10 mouse cellular contexts compared by ENCODE assay signal in the genomic region with DNA sequence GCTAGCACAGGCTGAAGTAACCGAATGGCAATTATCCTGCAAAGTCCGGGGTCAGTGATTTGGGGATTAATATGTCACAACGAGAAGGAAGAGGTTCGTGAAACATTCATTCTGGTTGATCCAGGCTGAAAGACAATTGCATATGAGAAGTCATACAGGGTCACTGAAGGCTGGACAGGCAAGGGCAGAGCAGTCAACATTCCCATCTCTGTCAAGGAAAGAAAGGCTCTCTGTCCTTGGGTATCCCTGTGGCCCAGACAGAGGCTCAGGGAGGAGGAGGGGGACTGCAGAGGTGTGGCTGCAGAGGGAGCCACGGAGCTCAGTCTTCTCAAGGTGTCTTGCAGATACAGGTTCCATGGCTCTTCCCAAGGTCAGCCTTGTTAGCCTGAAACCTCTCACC.
DNase-seq lines count a peak whose midpoint lies in the region; ATAC-seq and TF ChIP-seq lines count a peak whose summit lies in the region.
"Had no signal": no experiment of that assay in that cellular context is flagged by ENCODE, and none has a peak within 500 bp of the region (broad histone marks: within the 10 kb centered on the region; RNA-seq: fewer than 3 reads in every experiment).

No protein-coding gene starts in this region.

- WGBS in forebrain, embryonic 13.5 days = 34% methylated on average over 5 of the region's 5 CpGs
- 27% methylated on average over 5 of the region's 5 CpGs for WGBS in intestine, embryonic 16.5 days
- 30% methylated on average over 5 of the region's 5 CpGs for WGBS in midbrain, embryonic 14.5 days

- no peak overlapping the region for H3K4me3 ChIP-seq in layer of hippocampus, adult 2 months
- no peak overlapping the region for H3K4me3 ChIP-seq in forebrain, embryonic 13.5 days
- H3K4me3 ChIP-seq in intestine, embryonic 16.5 days (ENCODE audit: low read length) = no peak overlapping the region
- H3K4me3 ChIP-seq in midbrain, embryonic 14.5 days (replicated peaks; ENCODE audit: low read depth, low read length) = no peak overlapping the region

- H3K9ac ChIP-seq in forebrain, embryonic 13.5 days = no peak overlapping the region
- 0 out of 2 replicates have a peak overlapping the region, but pooled peaks have one; percentile 24 for H3K9ac ChIP-seq in intestine, embryonic 16.5 days (ENCODE audit: low read depth, low read length)
- H3K9ac ChIP-seq in midbrain, embryonic 14.5 days (replicated peaks; ENCODE audit: low read length) = no peak overlapping the region
- H3K9ac ChIP-seq: liver, embryonic 14.5 days had no signal

- H3K27ac ChIP-seq in layer of hippocampus, adult 2 months = peak overlapping the region; percentile 77; the same call in 1 of the 2 replicates
- peak overlapping the region; percentile 93 for H3K27ac ChIP-seq in forebrain, embryonic 13.5 days
- peak overlapping the region; percentile 99 for H3K27ac ChIP-seq in intestine, embryonic 16.5 days (ENCODE audit: low read length)
- peak overlapping the region; percentile 90 for H3K27ac ChIP-seq in midbrain, embryonic 14.5 days (replicated peaks; ENCODE audit: low read depth, low read length)
- H3K27ac ChIP-seq: liver, embryonic 14.5 days had no signal

- H3K4me2 ChIP-seq in forebrain, embryonic 13.5 days = 0 out of 2 replicates have a peak overlapping the region, but pooled peaks have one; percentile 12
- 0 out of 2 replicates have a peak overlapping the region, but pooled peaks have one; percentile 39 for H3K4me2 ChIP-seq in intestine, embryonic 16.5 days (ENCODE audit: low read depth, low read length)
- no peak overlapping the region for H3K4me2 ChIP-seq in midbrain, embryonic 14.5 days (ENCODE audit: low read length)

- DNase-seq in layer of hippocampus, adult 2 months (ENCODE audit: low spot score in 2 of 2) = no peak
- no peak for DNase-seq in layer of hippocampus, adult 11-12 months (ENCODE audit: low spot score)
- no peak for DNase-seq in midbrain, embryonic 14.5 days
- DNase-seq in left cerebral cortex, adult 18-20 months (ENCODE audit: low spot score in 2 of 2) = no peak
- DNase-seq in frontal cortex, postnatal 36 days (ENCODE audit: low spot score in 2 of 2) = no peak
- DNase-seq: spleen, adult 18-20 months had no signal

- H3K9me3 ChIP-seq in forebrain, embryonic 13.5 days (replicated peaks) = no peaks in the 10 kb centered on the region
- H3K9me3 ChIP-seq in intestine, embryonic 16.5 days (ENCODE audit: control insufficient read depth, low read length) = no peaks in the 10 kb centered on the region
- H3K9me3 ChIP-seq in midbrain, embryonic 14.5 days (ENCODE audit: control insufficient read depth, low read length) = no peaks in the 10 kb centered on the region

- no peak for ATAC-seq in forebrain, embryonic 13.5 days
- ATAC-seq in intestine, embryonic 16.5 days = no peak
- no peak for ATAC-seq in midbrain, embryonic 14.5 days (ENCODE audit: low FRiP score, low TSS enrichment)
- ATAC-seq in erythroblast, adult 5-6 weeks (replicated peaks; ENCODE audit: low FRiP score, poor library complexity, severe bottlenecking) = no peak

- H3K27me3 ChIP-seq in forebrain, embryonic 13.5 days = no peaks in the 10 kb centered on the region
- no peaks in the 10 kb centered on the region for H3K27me3 ChIP-seq in intestine, embryonic 16.5 days (replicated peaks; ENCODE audit: control insufficient read depth, insufficient read depth, low read length)
- no peaks in the 10 kb centered on the region for H3K27me3 ChIP-seq in midbrain, embryonic 14.5 days (ENCODE audit: control insufficient read depth, insufficient read depth, low read length)

- H3K36me3 ChIP-seq in forebrain, embryonic 13.5 days (ENCODE audit: poor library complexity, severe bottlenecking) = no peaks in the 10 kb centered on the region
- no peaks in the 10 kb centered on the region for H3K36me3 ChIP-seq in intestine, embryonic 16.5 days (ENCODE audit: control insufficient read depth, insufficient read depth, low read length)
- no peaks in the 10 kb centered on the region for H3K36me3 ChIP-seq in midbrain, embryonic 14.5 days (ENCODE audit: control insufficient read depth, insufficient read depth, low read length)

- H3K4me1 ChIP-seq in forebrain, embryonic 13.5 days = peaks cover 80% of the 10 kb centered on the region
- peaks cover 70% of the 10 kb centered on the region for H3K4me1 ChIP-seq in intestine, embryonic 16.5 days (ENCODE audit: control insufficient read depth, insufficient read depth, low read length)
- H3K4me1 ChIP-seq in midbrain, embryonic 14.5 days (ENCODE audit: control insufficient read depth, insufficient read depth, low read length) = peaks cover 70% of the 10 kb centered on the region

- no peak for TF ChIP-seq CTCF in layer of hippocampus, adult 2 months (conservative IDR thresholded peaks at IDR 0.05)
